Mouse (Mus musculus) embryonic fibroblast, embryonic 13.5 days (primary cell): Measurements from ENCODE around the gene Nanog.

ENCODE experiments used
- CTCF ChIP-seq: IDR thresholded peaks from 2 replicates; pipeline ENCODE4 v1.5.1; 2011; ENCODE audit warnings: mild to moderate bottlenecking, control low read depth, low read length, moderate library complexity, borderline replicate concordance; ENCODE audit not compliant: insufficient read depth
- POLR2A ChIP-seq: IDR thresholded peaks from 2 replicates; pipeline ENCODE4 v1.6.1; 2011; ENCODE audit warnings: low read depth, mild to moderate bottlenecking, control low read depth, low read length, moderate library complexity

GRCm38 (mm10) chr6:122670841-122671240 lies 36.4 kb upstream of the Nanog start:
- TF ChIP-seq POLR2A (no peak), CTCF (no peak)
